Mouse (Mus musculus): ENCODE measurements at regions not wholly inside any gene's neighbourhood (a gene's known extent, or its start where the extent isn't known, plus 50 kb on each side); places are given as distances from the start of the nearest gene placed in this dataset.
"Not testable (repeated sequence)": the region's sequence is repeated elsewhere in the genome, so short reads cannot be mapped to it uniquely, and the experiment has no call there.

- DNase-seq (ENCODE audit: low read depth, low spot score); H3K9ac ChIP-seq (ENCODE audit: control insufficient read depth, low read depth, low read length, poor library complexity, severe bottlenecking); H3K9me3 ChIP-seq (replicated peaks; ENCODE audit: insufficient read depth, low read length); H3K4me1 ChIP-seq (ENCODE audit: control insufficient read depth in 1 of 2, insufficient read depth in 2 of 2, low read length in 2 of 2); H3K27me3 ChIP-seq (ENCODE audit: control insufficient read depth in 1 of 2, insufficient read depth in 2 of 2, low read length in 2 of 2); H3K27ac ChIP-seq (ENCODE audit: control insufficient read depth, low read depth, low read length); H3K36me3 ChIP-seq (ENCODE audit: control insufficient read depth in 1 of 2, insufficient read depth in 2 of 2, low read length in 2 of 2); H3K79me2 ChIP-seq (ENCODE audit: control insufficient read depth, insufficient read depth, low read length, poor library complexity); H3K4me3 ChIP-seq (ENCODE audit: control insufficient read depth in 1 of 2, insufficient read depth in 1 of 2, low read depth in 2 of 2, low read length in 2 of 2): not testable (repeated sequence)
- TF ChIP-seq RAD21 (IDR thresholded peaks at IDR 0.05; ENCODE audit: low read depth, low read length): peak; percentile 6
Observed at GRCm38 (mm10) chr6:67857945-67858344, 322.3 kb upstream of the Tacstd2 start.

- not testable (repeated sequence) for H3K36me3 ChIP-seq (ENCODE audit: control insufficient read depth in 1 of 2, insufficient read depth in 2 of 2, low read length in 2 of 2); H3K9ac ChIP-seq (ENCODE audit: control insufficient read depth, low read depth, low read length, poor library complexity, severe bottlenecking); H3K9me3 ChIP-seq (replicated peaks; ENCODE audit: insufficient read depth, low read length); H3K27me3 ChIP-seq (ENCODE audit: control insufficient read depth in 1 of 2, insufficient read depth in 2 of 2, low read length in 2 of 2); H3K4me1 ChIP-seq (ENCODE audit: control insufficient read depth in 1 of 2, insufficient read depth in 2 of 2, low read length in 2 of 2); H3K4me3 ChIP-seq (ENCODE audit: control insufficient read depth in 1 of 2, insufficient read depth in 1 of 2, low read depth in 2 of 2, low read length in 2 of 2); DNase-seq (ENCODE audit: low read depth, low spot score); H3K79me2 ChIP-seq (ENCODE audit: control insufficient read depth, insufficient read depth, low read length, poor library complexity); H3K27ac ChIP-seq (ENCODE audit: control insufficient read depth, low read depth, low read length)
Observed at GRCm38 (mm10) chr6:67839486-67839885, 303.9 kb upstream of the Tacstd2 start.

GRCm38 (mm10) chr6:67812478-67812877 lies 276.9 kb upstream of the Tacstd2 start:
- peak; percentile 60 for TF ChIP-seq RAD21 (IDR thresholded peaks at IDR 0.05; ENCODE audit: low read depth, low read length)
- peak; percentile 73 for TF ChIP-seq ZNF384 (IDR thresholded peaks at IDR 0.05; ENCODE audit: low read depth, low read length)
- peak; percentile 29; the same call in 1 of the 2 replicates for TF ChIP-seq ZC3H11A (IDR thresholded peaks at IDR 0.05; ENCODE audit: low read depth, low read length)
- peak; percentile 43 to 73 (median 65); a peak in 5 of 6 replicates for TF ChIP-seq CTCF (IDR thresholded peaks at IDR 0.05 in 2 of 3, conservative IDR thresholded peaks at IDR 0.05 in 1 of 3; ENCODE audit: control insufficient read depth in 1 of 3, insufficient read depth in 1 of 3, low read depth in 2 of 3, low read length in 3 of 3, poor library complexity in 1 of 3, severe bottlenecking in 1 of 3)
- peak; percentile 65 for TF ChIP-seq SMC3 (IDR thresholded peaks at IDR 0.05; ENCODE audit: low read depth, low read length)
- H3K4me1 ChIP-seq (ENCODE audit: control insufficient read depth in 1 of 2, insufficient read depth in 2 of 2, low read length in 2 of 2); H3K4me3 ChIP-seq (ENCODE audit: control insufficient read depth in 1 of 2, insufficient read depth in 1 of 2, low read depth in 2 of 2, low read length in 2 of 2); H3K27me3 ChIP-seq (ENCODE audit: control insufficient read depth in 1 of 2, insufficient read depth in 2 of 2, low read length in 2 of 2); H3K36me3 ChIP-seq (ENCODE audit: control insufficient read depth in 1 of 2, insufficient read depth in 2 of 2, low read length in 2 of 2); H3K79me2 ChIP-seq (ENCODE audit: control insufficient read depth, insufficient read depth, low read length, poor library complexity); H3K9me3 ChIP-seq (replicated peaks; ENCODE audit: insufficient read depth, low read length); H3K9ac ChIP-seq (ENCODE audit: control insufficient read depth, low read depth, low read length, poor library complexity, severe bottlenecking); H3K27ac ChIP-seq (ENCODE audit: control insufficient read depth, low read depth, low read length): not testable (repeated sequence)
- DNase-seq (ENCODE audit: low read depth, low spot score): peak; percentile 49

GRCm38 (mm10) chr6:67791393-67791792 lies 255.8 kb upstream of the Tacstd2 start:
- no peak overlapping the region for H3K4me3 ChIP-seq (ENCODE audit: control insufficient read depth in 1 of 2, insufficient read depth in 1 of 2, low read depth in 2 of 2, low read length in 2 of 2)
- no peaks in the 10 kb centered on the region for H3K4me1 ChIP-seq (ENCODE audit: control insufficient read depth in 1 of 2, insufficient read depth in 2 of 2, low read length in 2 of 2)
- no peak for DNase-seq (ENCODE audit: low read depth, low spot score)
- H3K9ac ChIP-seq (ENCODE audit: control insufficient read depth, low read depth, low read length, poor library complexity, severe bottlenecking): no peak overlapping the region
- H3K36me3 ChIP-seq (ENCODE audit: control insufficient read depth in 1 of 2, insufficient read depth in 2 of 2, low read length in 2 of 2): no peaks in the 10 kb centered on the region
- H3K27me3 ChIP-seq (ENCODE audit: control insufficient read depth in 1 of 2, insufficient read depth in 2 of 2, low read length in 2 of 2): no peaks in the 10 kb centered on the region
- H3K79me2 ChIP-seq (ENCODE audit: control insufficient read depth, insufficient read depth, low read length, poor library complexity): no peaks in the 10 kb centered on the region
- H3K9me3 ChIP-seq (replicated peaks; ENCODE audit: insufficient read depth, low read length): no peaks in the 10 kb centered on the region
- no peak overlapping the region for H3K27ac ChIP-seq (ENCODE audit: control insufficient read depth, low read depth, low read length)
- TF ChIP-seq MXI1 (IDR thresholded peaks at IDR 0.05; ENCODE audit: low read depth, low read length) (no peak), POLR2A (IDR thresholded peaks at IDR 0.05; ENCODE audit: control insufficient read depth in 1 of 2, insufficient read depth in 1 of 2, low read depth in 1 of 2, low read length in 2 of 2, poor library complexity in 1 of 2) (no peak), RCOR1 (IDR thresholded peaks at IDR 0.05; ENCODE audit: low read depth, low read length) (no peak), TAL1 (IDR thresholded peaks at IDR 0.05; ENCODE audit: low read length) (no peak), POLR2AphosphoS5 (IDR thresholded peaks at IDR 0.05; ENCODE audit: borderline replicate concordance, low read depth, low read length) (no peak), KAT2A (conservative IDR thresholded peaks at IDR 0.05; ENCODE audit: low read depth, low read length) (no peak), UBTF (IDR thresholded peaks at IDR 0.05; ENCODE audit: borderline replicate concordance, insufficient read depth, low read depth, low read length) (no peak), CHD2 (IDR thresholded peaks at IDR 0.05; ENCODE audit: low read length) (no peak), ZKSCAN1 (IDR thresholded peaks at IDR 0.05; ENCODE audit: low read depth, low read length) (no peak), ZC3H11A (IDR thresholded peaks at IDR 0.05; ENCODE audit: low read depth, low read length) (no peak), ELF1 (IDR thresholded peaks at IDR 0.05; ENCODE audit: low read depth, low read length) (no peak), BHLHE40 (IDR thresholded peaks at IDR 0.05; ENCODE audit: borderline replicate concordance, low read depth, low read length) (no peak), MEF2A (IDR thresholded peaks at IDR 0.05; ENCODE audit: extremely low read depth, insufficient replicate concordance, low read depth, low read length, poor library complexity, severe bottlenecking) (no peak), MAFK (IDR thresholded peaks at IDR 0.05; ENCODE audit: borderline replicate concordance, low read depth, low read length) (no peak), SMC3 (IDR thresholded peaks at IDR 0.05; ENCODE audit: low read depth, low read length) (no peak), USF1 (IDR thresholded peaks at IDR 0.05; ENCODE audit: low read depth, low read length) (no peak), SIN3A (IDR thresholded peaks at IDR 0.05; ENCODE audit: low read length) (no peak), NELFE (IDR thresholded peaks at IDR 0.05; ENCODE audit: low read depth, low read length) (no peak)
